Mouse (Mus musculus): ENCODE results near the gene Nfkbiz. TPM values are rescaled to one million over a fixed set of nuclear protein-coding genes. Genes with fewer than 3 reads are reported as not detected.
"Not testable (repeated sequence)": the region's sequence is repeated elsewhere in the genome, so short reads cannot be mapped to it uniquely, and the experiment has no call there.

The Nfkbiz gene
- total and polyA plus RNA-seq, 2 experiments from 2014 or later = 1.7 to 6.8 TPM

GRCm38 (mm10) chr16:55863149-55863815 lies 24.6 kb upstream of the Nfkbiz start:
- H3K9ac ChIP-seq (replicated peaks; ENCODE audit: low read depth, low read length) = no peak overlapping the region
- H3K9me3 ChIP-seq (replicated peaks; ENCODE audit: control insufficient read depth, low read length) = no peaks in the 10 kb centered on the region
- WGBS = 15% methylated on average over 7 of the region's 7 CpGs
- DNase-seq (ENCODE audit: low spot score) (peak; percentile 64), ATAC-seq (ENCODE audit: insufficient read depth, low read depth) (no peak)
- no peaks in the 10 kb centered on the region for H3K36me3 ChIP-seq (replicated peaks; ENCODE audit: control insufficient read depth, insufficient read depth, low read length)
- H3K27ac ChIP-seq (ENCODE audit: low read depth) = no peak overlapping the region
- H3K4me2 ChIP-seq (ENCODE audit: low read depth, low read length) = peak overlapping the region; percentile 36; the same call in 1 of the 2 replicates
- H3K4me1 ChIP-seq (ENCODE audit: control insufficient read depth, insufficient read depth) = no peaks in the 10 kb centered on the region
- no peaks in the 10 kb centered on the region for H3K27me3 ChIP-seq (ENCODE audit: control insufficient read depth, insufficient read depth, low read length)
- TF ChIP-seq CTCF (IDR thresholded peaks at IDR 0.05; ENCODE audit: low read depth) (peak; percentile 99), EP300 (IDR thresholded peaks at IDR 0.05; ENCODE audit: low read depth) (no peak)
- H3K4me3 ChIP-seq (ENCODE audit: low read depth, low read length) = no peak overlapping the region

- ATAC-seq (ENCODE audit: insufficient read depth, low read depth) (no peak), DNase-seq (ENCODE audit: low spot score) (no peak)
- H3K4me2 ChIP-seq (ENCODE audit: low read depth, low read length) = no peak overlapping the region
- no peaks in the 10 kb centered on the region for H3K27me3 ChIP-seq (ENCODE audit: control insufficient read depth, insufficient read depth, low read length)
- no peak for TF ChIP-seq EP300 (IDR thresholded peaks at IDR 0.05; ENCODE audit: low read depth)
- TF ChIP-seq CTCF (IDR thresholded peaks at IDR 0.05; ENCODE audit: low read depth) = no peak
- no peaks in the 10 kb centered on the region for H3K4me1 ChIP-seq (ENCODE audit: control insufficient read depth, insufficient read depth)
- 0 out of 2 replicates have a peak, but pooled peaks cover 4% of the 10 kb centered on the region for H3K9me3 ChIP-seq (replicated peaks; ENCODE audit: control insufficient read depth, low read length)
- H3K4me3 ChIP-seq (ENCODE audit: low read depth, low read length) = no peak overlapping the region
- H3K9ac ChIP-seq (replicated peaks; ENCODE audit: low read depth, low read length) = no peak overlapping the region
- no peaks in the 10 kb centered on the region for H3K36me3 ChIP-seq (replicated peaks; ENCODE audit: control insufficient read depth, insufficient read depth, low read length)
- no peak overlapping the region for H3K27ac ChIP-seq (ENCODE audit: low read depth)
- WGBS = 59% methylated on average over 3 of the region's 3 CpGs
Measured at GRCm38 (mm10) chr16:55861104-55861503, 22.4 kb upstream of the Nfkbiz start.

- not testable (repeated sequence) for H3K4me1 ChIP-seq (ENCODE audit: control insufficient read depth, insufficient read depth); H3K27me3 ChIP-seq (ENCODE audit: control insufficient read depth, insufficient read depth, low read length); ATAC-seq (ENCODE audit: insufficient read depth, low read depth); H3K36me3 ChIP-seq (replicated peaks; ENCODE audit: control insufficient read depth, insufficient read depth, low read length); H3K9ac ChIP-seq (replicated peaks; ENCODE audit: low read depth, low read length); DNase-seq (ENCODE audit: low spot score); H3K9me3 ChIP-seq (replicated peaks; ENCODE audit: control insufficient read depth, low read length); H3K4me3 ChIP-seq (ENCODE audit: low read depth, low read length); H3K4me2 ChIP-seq (ENCODE audit: low read depth, low read length); H3K27ac ChIP-seq (ENCODE audit: low read depth)
- 88% methylated on average over 4 of the region's 4 CpGs for WGBS
Measured at GRCm38 (mm10) chr16:55859421-55859820, 20.7 kb upstream of the Nfkbiz start.

- H3K4me2 ChIP-seq (ENCODE audit: low read depth, low read length) = no peak overlapping the region
- no peak overlapping the region for H3K27ac ChIP-seq (ENCODE audit: low read depth)
- peak; percentile 41 for DNase-seq (ENCODE audit: low spot score)
- no peak overlapping the region for H3K4me3 ChIP-seq (ENCODE audit: low read depth, low read length)
- H3K27me3 ChIP-seq (ENCODE audit: control insufficient read depth, insufficient read depth, low read length) = no peaks in the 10 kb centered on the region
- 0 out of 2 replicates have a peak, but pooled peaks cover 4% of the 10 kb centered on the region for H3K9me3 ChIP-seq (replicated peaks; ENCODE audit: control insufficient read depth, low read length)
- ATAC-seq (ENCODE audit: insufficient read depth, low read depth) = no peak
- no peaks in the 10 kb centered on the region for H3K36me3 ChIP-seq (replicated peaks; ENCODE audit: control insufficient read depth, insufficient read depth, low read length)
- no peak overlapping the region for H3K9ac ChIP-seq (replicated peaks; ENCODE audit: low read depth, low read length)
- 61% methylated on average over 6 of the region's 6 CpGs for WGBS
- no peak for TF ChIP-seq EP300 (IDR thresholded peaks at IDR 0.05; ENCODE audit: low read depth)
- TF ChIP-seq CTCF (IDR thresholded peaks at IDR 0.05; ENCODE audit: low read depth) = peak; percentile 45
- H3K4me1 ChIP-seq (ENCODE audit: control insufficient read depth, insufficient read depth) = no peaks in the 10 kb centered on the region
Measured at GRCm38 (mm10) chr16:55858465-55858864, 19.8 kb upstream of the Nfkbiz start.

- Histone ChIP-seq H3K27ac (ENCODE audit: low read depth) (no peak overlapping the region), H3K9me3 (replicated peaks; ENCODE audit: control insufficient read depth, low read length) (0 out of 2 replicates have a peak, but pooled peaks cover 4% of the 10 kb centered on the region), H3K9ac (replicated peaks; ENCODE audit: low read depth, low read length) (no peak overlapping the region), H3K27me3 (ENCODE audit: control insufficient read depth, insufficient read depth, low read length) (no peaks in the 10 kb centered on the region), H3K4me2 (ENCODE audit: low read depth, low read length) (no peak overlapping the region), H3K4me1 (ENCODE audit: control insufficient read depth, insufficient read depth) (no peaks in the 10 kb centered on the region), H3K4me3 (ENCODE audit: low read depth, low read length) (no peak overlapping the region), H3K36me3 (replicated peaks; ENCODE audit: control insufficient read depth, insufficient read depth, low read length) (no peaks in the 10 kb centered on the region)
- DNase-seq (ENCODE audit: low spot score) (peak; percentile 61), ATAC-seq (ENCODE audit: insufficient read depth, low read depth) (no peak)
- 54% methylated on average over 19 of the region's 19 CpGs for WGBS
- TF ChIP-seq CTCF (IDR thresholded peaks at IDR 0.05; ENCODE audit: low read depth) (peak; percentile 86), EP300 (IDR thresholded peaks at IDR 0.05; ENCODE audit: low read depth) (no peak)
Measured at GRCm38 (mm10) chr16:55852943-55853727, 14.4 kb upstream of the Nfkbiz start.
